Mouse (Mus musculus) liver, embryonic 13.5 days (tissue): ENCODE results near the gene App. TPM values are rescaled to one million over a fixed set of nuclear protein-coding genes. Genes with fewer than 3 reads are reported as not detected.

Experiments
- ATAC-seq: fragments of 200-750 bp; cut with Nextera tagmentation; 2 replicates; pipeline ENCODE4 v1.8.0; 2017; ENCODE audit warnings: low read depth, mild to moderate bottlenecking, moderate number of reproducible peaks, moderate library complexity
- DNase-seq: peaks from one replicate; pipeline ENCODE4 v3.0.0; 2022
- H3K27ac ChIP-seq: fragments of 300-500 bp; sonication (generic); 2 replicates; pipeline ENCODE4 v1.5.1; 2015; ENCODE audit warnings: moderate library complexity, mild to moderate bottlenecking, inconsistent platforms
- H3K27me3 ChIP-seq: fragments of 300-500 bp; sonication (generic); 2 replicates; pipeline ENCODE4 v1.6.1; 2015; ENCODE audit warnings: mild to moderate bottlenecking, inconsistent platforms
- H3K36me3 ChIP-seq: fragments of 300-500 bp; sonication (generic); 2 replicates; pipeline ENCODE4 v1.6.1; 2015; ENCODE audit warnings: mild to moderate bottlenecking, inconsistent platforms
- H3K4me1 ChIP-seq: fragments of 300-500 bp; sonication (generic); replicated peaks from 2 replicates; pipeline ENCODE4 v1.6.1; 2015; ENCODE audit warnings: inconsistent platforms
- H3K4me2 ChIP-seq: fragments of 300-500 bp; sonication (generic); 2 replicates; pipeline ENCODE4 v1.6.1; 2015; ENCODE audit warnings: inconsistent platforms, mild to moderate bottlenecking, moderate library complexity
- H3K4me3 ChIP-seq: fragments of 300-500 bp; sonication (generic); replicated peaks from 2 replicates; pipeline ENCODE4 v1.5.1; 2015; ENCODE audit warnings: mild to moderate bottlenecking, inconsistent platforms
- H3K9ac ChIP-seq: fragments of 300-500 bp; sonication (generic); 2 replicates; pipeline ENCODE4 v1.6.1; 2015; ENCODE audit warnings: mild to moderate bottlenecking, inconsistent platforms
- H3K9me3 ChIP-seq: fragments of 300-500 bp; sonication (generic); replicated peaks from 2 replicates; pipeline ENCODE4 v1.6.1; 2016; ENCODE audit warnings: inconsistent platforms
- WGBS: fragments of 180-500 bp; shearing (Covaris S2); methylation state at CpG from one replicate; pipeline ENCODE4 v1.1.7; 2015; ENCODE audit not compliant: insufficient replicate concordance; 5-methylcytosine and 5-hydroxymethylcytosine counted together
- polyA plus RNA-seq: library from polyadenylated mRNA; unstranded; fragments of >200 nt; fragmentation: Nextera tagmentation; extraction: Ambion mirVana; gene quantifications from 2 replicates; pipeline ENCODE4 v1.2.1, GENCODE M21; 2015

The App gene
- polyA plus RNA-seq, 1 experiment from 2014 or later: 17.2 TPM

DNA sequence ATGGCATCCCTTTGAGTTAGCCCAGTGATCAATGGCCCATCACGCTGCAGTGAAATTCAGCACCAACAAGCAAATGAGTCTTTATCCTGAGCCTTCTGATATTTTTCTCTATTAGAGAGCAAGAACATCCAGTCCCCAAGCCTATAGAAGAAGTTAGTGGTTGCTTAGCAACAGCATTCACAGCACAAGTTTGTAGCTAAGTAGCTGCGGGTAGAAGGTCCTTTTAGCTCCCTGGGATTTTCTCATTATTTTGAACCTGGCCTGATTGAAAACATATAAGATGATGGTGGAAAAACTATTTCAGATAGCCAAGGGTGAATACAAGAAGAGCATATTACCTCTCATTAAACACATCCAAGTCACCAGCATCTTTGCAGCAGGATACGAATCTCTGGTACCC is 256.8 kb downstream of the App start:
- no peak for DNase-seq
- Histone ChIP-seq H3K9me3 (no peaks in the 10 kb centered on the region), H3K27me3 (no peaks in the 10 kb centered on the region), H3K4me2 (no peak overlapping the region), H3K36me3 (no peaks in the 10 kb centered on the region), H3K9ac (no peak overlapping the region), H3K4me1 (no peaks in the 10 kb centered on the region), H3K4me3 (no peak overlapping the region), H3K27ac (no peak overlapping the region)
- WGBS: 79% methylated on average over 3 of the region's 3 CpGs
- ATAC-seq: no peak

DNA sequence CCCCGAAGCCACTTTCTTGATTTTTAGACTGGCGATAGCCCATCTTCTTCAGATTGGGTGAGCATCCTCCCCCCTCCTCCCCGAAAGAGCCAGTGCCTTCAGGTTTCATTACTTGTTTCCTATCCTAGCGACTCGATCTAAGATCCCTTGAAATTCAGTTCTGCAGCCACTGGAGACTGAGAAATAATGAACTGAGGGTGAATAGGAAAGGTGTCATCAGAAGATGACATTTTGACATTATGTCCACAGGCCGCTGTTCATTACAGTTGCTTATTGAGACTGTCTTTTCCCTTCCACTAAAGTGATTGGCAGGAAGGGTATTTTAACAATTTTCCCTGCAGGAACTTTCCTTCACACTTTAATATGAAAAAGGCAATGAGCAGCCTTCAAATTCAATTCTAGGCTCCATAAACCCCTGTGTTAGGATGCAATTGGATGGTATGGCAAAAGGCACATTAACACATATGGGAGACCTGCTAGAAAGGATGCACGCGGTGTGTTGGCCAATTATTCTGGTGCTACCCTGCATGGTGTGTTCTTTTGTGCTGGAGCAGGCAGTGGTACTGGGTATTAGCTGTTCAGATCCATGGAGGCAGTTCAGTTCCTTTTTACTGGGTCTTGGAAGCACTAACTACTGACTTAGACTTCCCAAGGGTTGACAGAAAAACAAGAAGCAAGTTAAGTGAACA is 261.9 kb downstream of the App start:
- DNase-seq (no peak), ATAC-seq (no peak)
- Histone ChIP-seq H3K4me3 (no peak overlapping the region), H3K9ac (no peak overlapping the region), H3K4me1 (no peaks in the 10 kb centered on the region), H3K27me3 (no peaks in the 10 kb centered on the region), H3K27ac (no peak overlapping the region), H3K9me3 (no peaks in the 10 kb centered on the region), H3K4me2 (no peak overlapping the region), H3K36me3 (no peaks in the 10 kb centered on the region)
- WGBS: 69% methylated on average over 8 of the region's 8 CpGs

DNA sequence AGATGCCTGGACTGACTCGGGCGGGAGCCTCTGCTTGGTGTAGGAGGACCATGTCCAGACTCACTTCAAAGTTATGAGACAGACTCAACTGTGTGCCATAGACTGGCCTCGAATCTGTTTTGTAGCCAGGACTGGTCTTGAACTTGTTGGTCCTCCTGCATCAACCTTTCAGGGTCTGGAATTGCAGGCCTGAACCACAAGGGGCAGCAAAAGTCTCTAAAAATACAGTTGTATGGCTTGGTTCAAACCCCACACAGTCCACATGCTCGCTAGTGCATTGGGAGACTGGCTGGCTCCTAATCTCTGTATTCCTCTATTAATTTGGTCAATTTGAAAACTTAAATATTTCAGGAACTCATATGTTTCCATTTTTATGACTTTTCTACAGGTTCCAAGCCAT is 270.6 kb downstream of the App start:
- Histone ChIP-seq H3K36me3 (no peaks in the 10 kb centered on the region), H3K9ac (no peak overlapping the region), H3K4me2 (no peak overlapping the region), H3K4me3 (no peak overlapping the region), H3K9me3 (no peaks in the 10 kb centered on the region), H3K27me3 (no peaks in the 10 kb centered on the region), H3K27ac (no peak overlapping the region), H3K4me1 (no peaks in the 10 kb centered on the region)
- DNase-seq (no peak), ATAC-seq (no peak)
- WGBS: 66% methylated on average over 4 of the region's 4 CpGs
